Mouse (Mus musculus) layer of hippocampus, adult 2 months (tissue): ENCODE results near the gene Acsm3. TPM values are rescaled to one million over a fixed set of nuclear protein-coding genes. Genes with fewer than 3 reads are reported as not detected.
"Not testable (repeated sequence)": the region's sequence is repeated elsewhere in the genome, so short reads cannot be mapped to it uniquely, and the experiment has no call there.

Experiments
- DNase-seq, 2 experiments: peaks; one replicate each; pipeline ENCODE4 v3.0.0; 2022; ENCODE audit warnings: low spot score in 2 of 2
- H3K27ac ChIP-seq: fragments of 200-600 bp; 2 replicates; pipeline ENCODE4 v1.8.1; 2022
- H3K4me3 ChIP-seq: fragments of 200-600 bp; 2 replicates; pipeline ENCODE4 v1.8.1; 2022; ENCODE audit warnings: mild to moderate bottlenecking
- CTCF ChIP-seq: fragments of 200-600 bp; conservative IDR thresholded peaks from 2 replicates; pipeline ENCODE4 v1.8.1; 2022; ENCODE audit warnings: antibody characterized with exemption, mild to moderate bottlenecking, moderate library complexity
- long read RNA-seq, 2 experiments: library from polyadenylated mRNA; stranded (forward); transcript quantifications; one replicate each; pipeline ENCODE4 v2.0.0; 2021; ENCODE audit warnings: borderline mapping rate in 2 of 2
- total RNA-seq, 2 experiments: library from RNA; stranded (reverse); gene quantifications; 2 replicates each; pipeline ENCODE4 v1.2.3; 2021

The Acsm3 gene
- under 1 TPM in 1 of 2 experiments, not detected in 1; 0.12 TPM for total RNA-seq
- long read RNA-seq, experiment 1 = 0 reads
- long read RNA-seq, experiment 2 = 0 reads

DNA sequence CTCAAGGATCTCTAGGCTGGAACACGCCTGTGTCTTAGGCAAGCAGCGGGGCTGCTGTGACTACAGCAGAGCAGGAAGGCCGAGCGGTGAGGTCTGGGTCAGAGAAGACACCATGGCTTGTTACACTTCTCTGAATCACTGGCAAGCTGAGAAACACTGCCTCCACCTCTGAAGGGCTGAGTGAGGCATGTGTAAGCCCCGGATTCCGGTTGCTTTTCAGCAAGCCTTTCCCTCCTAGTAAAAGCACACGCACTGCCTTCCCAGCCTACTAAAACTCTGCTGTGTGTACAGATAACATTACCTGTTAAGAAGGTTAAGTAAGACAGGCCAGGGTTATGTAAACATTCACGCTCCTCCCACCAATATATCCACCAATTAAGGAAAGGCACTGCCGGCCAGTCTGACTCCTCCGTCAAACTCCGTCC lies at the start of gene Acsm3:
Acsm3 (plus strand) TSS at position 397 of the 425 bp plus-strand sequence.
- no peak for DNase-seq
- Histone ChIP-seq H3K27ac (no peak within 1 kb of the TSS), H3K4me3 (no peak within 1 kb of the TSS)
- TF ChIP-seq CTCF = no peak

GRCm38 (mm10) chr7:119714111-119714510 lies 46.6 kb upstream of the Acsm3 start:
- no peak for DNase-seq
- no peak for TF ChIP-seq CTCF
- Histone ChIP-seq H3K4me3 (no peak overlapping the region), H3K27ac (no peak overlapping the region)

GRCm38 (mm10) chr7:119720253-119720946 lies 40.3 kb upstream of the Acsm3 start, which contains the start of gene Thumpd1:
Gene Thumpd1, minus strand, starts transcription at chr7:119720798.
- H3K4me3 ChIP-seq = peak within 1 kb of the TSS; percentile 99
- peak within 1 kb of the TSS; percentile 93 for H3K27ac ChIP-seq
- TF ChIP-seq CTCF = peak; percentile 85
- peak; percentile 92 to 95 for DNase-seq

DNA sequence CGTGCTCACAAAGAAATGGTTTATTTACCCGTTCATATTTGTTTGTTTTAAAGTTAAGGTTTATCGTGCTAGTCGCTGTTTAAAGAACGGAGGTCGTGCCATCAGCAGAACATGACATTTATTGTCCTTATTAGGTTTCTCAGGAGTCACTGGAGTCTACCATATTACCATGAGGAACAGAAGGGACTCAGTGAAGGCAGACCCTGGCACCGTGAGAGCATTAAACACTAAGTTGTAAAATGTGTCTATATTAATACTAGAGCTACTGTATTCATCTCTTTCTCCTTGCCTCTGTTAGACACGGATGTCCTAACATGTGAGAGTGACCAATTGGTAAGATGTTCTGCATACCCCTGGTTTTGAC lies 39.8 kb upstream of the Acsm3 start:
- DNase-seq = no peak
- Histone ChIP-seq H3K27ac (peak overlapping the region; percentile 93), H3K4me3 (peak overlapping the region; percentile 99)
- TF ChIP-seq CTCF = no peak

GRCm38 (mm10) chr7:119727621-119728020 lies 33.1 kb upstream of the Acsm3 start:
- TF ChIP-seq CTCF = no peak
- no peak for DNase-seq
- Histone ChIP-seq H3K4me3 (no peak overlapping the region), H3K27ac (peak overlapping the region; percentile 54)

- peak; percentile 59 for TF ChIP-seq CTCF
- H3K27ac ChIP-seq = peak overlapping the region; percentile 72; the same call in 1 of the 2 replicates
- not testable (repeated sequence) for DNase-seq, H3K4me3 ChIP-seq
Observed at GRCm38 (mm10) chr7:119731262-119731661, 29.5 kb upstream of the Acsm3 start.

DNA sequence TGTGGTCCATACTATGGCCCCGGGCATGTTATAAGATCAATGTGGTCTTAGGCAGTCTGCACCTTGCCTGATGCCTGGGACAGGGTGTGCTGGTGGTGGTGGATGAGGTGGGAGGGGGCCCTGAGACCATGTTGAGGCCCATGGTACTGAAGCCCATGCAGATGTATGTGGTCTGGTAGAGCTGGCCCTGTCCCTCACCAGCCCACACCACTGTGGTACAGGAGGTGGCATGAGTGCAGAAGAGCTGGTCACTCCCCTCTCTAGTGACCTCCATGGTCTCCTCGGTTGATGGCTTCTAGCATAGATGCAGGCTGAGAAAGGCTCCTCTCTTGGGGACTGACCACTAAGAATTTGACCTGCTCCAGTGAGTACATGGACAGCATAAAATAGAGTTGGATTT lies 21.8 kb upstream of the Acsm3 start:
- Histone ChIP-seq H3K27ac (no peak overlapping the region), H3K4me3 (no peak overlapping the region)
- no peak for TF ChIP-seq CTCF
- no peak for DNase-seq

DNA sequence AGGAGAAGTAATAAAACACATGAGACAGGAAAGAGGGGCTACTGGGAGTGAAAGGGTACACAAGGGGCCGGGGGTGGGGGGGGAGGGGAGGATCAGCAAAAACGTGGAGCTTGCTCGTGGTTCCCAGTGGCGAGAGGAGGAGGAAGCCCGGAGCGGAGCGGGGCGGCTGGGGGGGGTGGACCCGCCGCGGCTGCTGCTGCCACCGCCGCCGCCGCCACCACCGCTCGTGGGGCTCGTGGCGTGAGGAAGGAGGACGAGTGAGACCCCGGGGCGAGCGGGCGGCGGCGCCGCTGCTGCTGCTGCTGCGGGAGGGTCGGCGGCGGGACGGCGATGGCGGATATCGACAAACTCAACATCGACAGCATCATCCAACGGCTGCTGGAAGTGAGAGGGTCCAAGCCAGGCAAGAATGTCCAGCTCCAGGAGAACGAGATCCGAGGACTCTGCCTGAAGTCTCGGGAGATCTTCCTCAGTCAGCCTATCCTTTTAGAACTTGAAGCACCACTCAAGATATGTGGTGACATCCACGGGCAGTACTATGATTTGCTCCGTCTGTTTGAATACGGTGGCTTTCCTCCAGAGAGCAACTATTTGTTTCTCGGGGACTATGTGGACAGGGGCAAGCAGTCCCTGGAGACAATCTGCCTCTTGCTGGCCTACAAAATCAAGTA lies 20.8 kb upstream of the Acsm3 start:
- H3K4me3 ChIP-seq = peak overlapping the region; percentile 37
- H3K27ac ChIP-seq, DNase-seq: not testable (repeated sequence)

DNA sequence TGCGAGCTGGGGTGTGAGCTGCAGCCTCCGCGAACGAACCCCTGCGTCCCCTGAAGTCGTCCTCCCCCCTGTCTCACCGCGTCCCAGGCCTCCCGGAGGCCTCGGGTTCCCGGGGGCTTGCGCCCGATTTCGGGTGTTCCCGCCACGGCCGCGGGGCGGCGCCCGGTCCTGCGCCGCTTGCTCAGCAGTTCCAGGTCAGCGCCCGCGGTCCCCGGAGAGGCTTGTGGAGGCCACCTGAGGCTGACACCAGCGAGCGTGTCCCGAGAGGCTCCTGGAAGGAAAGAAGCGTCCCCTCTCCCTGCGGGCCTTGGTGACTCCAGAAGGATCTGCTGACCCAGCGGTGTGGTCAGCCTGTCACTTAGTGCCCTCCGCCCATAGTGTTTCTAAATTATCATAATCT lies 16.4 kb upstream of the Acsm3 start:
- no peak for DNase-seq
- no peak overlapping the region for H3K27ac ChIP-seq
- H3K4me3 ChIP-seq = no peak overlapping the region
- TF ChIP-seq CTCF = peak; percentile 49

DNA sequence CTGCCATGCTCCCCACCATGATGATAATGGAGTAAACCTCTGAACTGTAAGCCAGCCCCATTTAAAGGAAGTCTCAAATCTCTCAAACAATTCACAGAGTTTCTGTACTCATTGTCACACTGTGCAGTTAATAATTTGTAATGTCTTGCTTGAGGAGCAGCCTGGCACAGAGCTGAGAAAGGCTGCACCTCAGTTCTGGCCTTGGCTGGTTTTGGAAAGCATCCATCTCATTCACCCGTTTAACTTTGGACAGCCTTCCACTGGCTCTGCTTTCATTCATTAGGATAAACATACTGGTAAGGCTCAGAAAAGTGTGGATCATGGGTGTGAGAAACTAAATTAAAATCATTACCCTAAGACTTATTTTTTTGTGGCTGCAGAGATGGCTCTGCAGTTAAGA lies 14.9 kb upstream of the Acsm3 start:
- no peak for DNase-seq
- Histone ChIP-seq H3K4me3 (no peak overlapping the region), H3K27ac (no peak overlapping the region)
- TF ChIP-seq CTCF = no peak

DNA sequence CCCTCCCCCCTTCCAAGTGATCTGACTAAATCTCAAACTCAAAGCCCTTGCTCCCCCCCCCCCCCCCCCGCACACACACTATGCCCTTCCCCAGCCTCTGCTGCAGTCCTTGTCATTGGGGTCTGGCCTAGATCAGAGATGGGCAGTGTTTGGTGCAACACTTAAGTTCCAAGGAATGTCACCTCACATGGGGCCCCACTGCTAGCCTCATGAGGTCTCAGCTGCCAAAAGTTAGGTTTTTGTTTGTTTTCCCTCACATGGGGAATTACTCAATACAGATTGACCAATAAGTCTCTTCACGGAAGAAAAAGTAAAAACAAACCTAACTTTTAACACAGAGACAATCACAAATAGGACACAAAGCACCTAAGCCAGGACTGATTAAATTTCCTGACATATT lies 12.0 kb upstream of the Acsm3 start:
- H3K4me3 ChIP-seq = no peak overlapping the region
- H3K27ac ChIP-seq = no peak overlapping the region
- DNase-seq = no peak
- no peak for TF ChIP-seq CTCF

- no peak overlapping the region for H3K4me3 ChIP-seq
- no peak for TF ChIP-seq CTCF
- no peak overlapping the region for H3K27ac ChIP-seq
- no peak for DNase-seq
Observed at GRCm38 (mm10) chr7:119749942-119750341, 10.8 kb upstream of the Acsm3 start.

DNA sequence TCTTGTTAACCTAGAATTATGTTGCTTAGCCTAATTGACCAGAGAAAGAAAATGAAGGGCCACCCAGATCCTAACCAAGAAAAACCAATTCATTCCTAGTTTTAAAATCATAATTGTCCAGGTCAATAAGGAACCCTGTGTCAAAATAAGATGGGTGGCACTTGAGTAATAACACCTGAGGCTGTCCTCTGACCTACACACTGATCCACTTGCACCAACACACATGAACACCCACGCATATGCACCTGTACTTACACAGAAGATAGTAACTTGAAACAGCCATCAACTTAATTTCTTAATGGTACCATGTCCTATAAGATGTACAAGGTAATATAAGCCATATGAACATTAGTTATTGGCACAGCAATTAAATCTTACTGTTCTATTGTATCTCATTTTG lies 7.0 kb upstream of the Acsm3 start:
- DNase-seq = no peak
- no peak overlapping the region for H3K27ac ChIP-seq
- TF ChIP-seq CTCF = no peak
- no peak overlapping the region for H3K4me3 ChIP-seq
